Mouse (Mus musculus) forebrain, embryonic 14.5 days (tissue): ENCODE measurements around the gene Acrbp. TPM values are rescaled to one million over a fixed set of nuclear protein-coding genes. Genes with fewer than 3 reads are reported as not detected.

Experiments
- ATAC-seq: fragments of 200-750 bp; cut with Nextera tagmentation; 2 replicates; pipeline ENCODE4 v1.8.0; 2017; ENCODE audit warnings: mild to moderate bottlenecking, moderate library complexity
- DNase-seq: peaks from one replicate; pipeline ENCODE4 v3.0.0-alpha.2; 2015; ENCODE audit warnings: low spot score
- H3K27ac ChIP-seq: fragments of 300-500 bp; sonication (generic); 2 replicates; pipeline ENCODE4 v1.5.1; 2014; ENCODE audit warnings: low read depth, mild to moderate bottlenecking, control low read depth, low read length, moderate library complexity
- H3K27me3 ChIP-seq: fragments of 300-500 bp; sonication (generic); replicated peaks from 2 replicates; pipeline ENCODE4 v1.6.1; 2014; ENCODE audit warnings: low read length, control low read depth, mixed read lengths; ENCODE audit not compliant: control insufficient read depth, insufficient read depth
- H3K36me3 ChIP-seq: fragments of 300-500 bp; sonication (generic); 2 replicates; pipeline ENCODE4 v1.6.1; 2014; ENCODE audit warnings: low read length, control low read depth; ENCODE audit not compliant: control insufficient read depth, insufficient read depth
- H3K4me1 ChIP-seq: fragments of 300-500 bp; sonication (generic); 2 replicates; pipeline ENCODE4 v1.6.1; 2014; ENCODE audit warnings: antibody characterized with exemption, low read length, control low read depth; ENCODE audit not compliant: control insufficient read depth, insufficient read depth
- H3K4me2 ChIP-seq: fragments of 300-500 bp; sonication (generic); 2 replicates; pipeline ENCODE4 v1.6.1; 2014; ENCODE audit warnings: mild to moderate bottlenecking, control low read depth, low read length
- H3K4me3 ChIP-seq: fragments of 300-500 bp; sonication (generic); 2 replicates; pipeline ENCODE4 v1.5.1; 2014; ENCODE audit warnings: low read depth, low read length, control low read depth
- H3K9ac ChIP-seq: fragments of 300-500 bp; sonication (generic); 2 replicates; pipeline ENCODE4 v1.6.1; 2014; ENCODE audit warnings: mild to moderate bottlenecking, low read length, control low read depth, moderate library complexity
- H3K9me3 ChIP-seq: fragments of 300-500 bp; sonication (generic); replicated peaks from 2 replicates; pipeline ENCODE4 v1.6.1; 2016; ENCODE audit warnings: low read length, control low read depth, mixed read lengths; ENCODE audit not compliant: control insufficient read depth
- WGBS: fragments of 180-500 bp; shearing (Covaris S2); extraction: QIAGEN DNeasy Blood & Tissue Kit; methylation state at CpG from one replicate; pipeline ENCODE4 v1.1.7; 2014; 5-methylcytosine and 5-hydroxymethylcytosine counted together
- polyA plus RNA-seq: library from polyadenylated mRNA; unstranded; fragments of >200 nt; fragmentation: Nextera tagmentation; extraction: Ambion mirVana; gene quantifications from 2 replicates; pipeline ENCODE4 v1.2.1, GENCODE M21; 2014

The Acrbp gene
- polyA plus RNA-seq, 1 experiment from 2014 or later = 10.2 TPM

DNA sequence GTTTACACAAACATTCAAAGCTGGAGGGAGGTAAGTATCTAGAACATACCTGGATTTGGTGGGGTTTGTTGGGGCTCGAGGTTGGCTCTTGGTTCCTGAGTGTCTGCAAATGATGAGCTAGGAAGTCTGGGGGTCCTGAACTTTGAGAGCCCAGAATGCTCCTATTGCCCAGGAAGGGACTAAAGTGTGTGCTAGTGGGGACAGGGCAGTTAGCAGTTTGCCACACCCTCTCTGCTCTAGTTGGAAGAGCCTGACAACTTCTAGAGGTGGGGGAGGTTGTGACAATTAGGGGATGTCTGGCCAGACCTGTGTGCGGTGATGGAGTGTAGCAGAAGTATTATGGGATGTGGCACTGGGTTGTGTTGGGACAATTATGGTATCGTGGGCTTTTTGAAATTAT, 45.4 kb downstream of the Acrbp start:
- 68% methylated on average over 3 of the region's 3 CpGs for WGBS
- Histone ChIP-seq H3K4me1 (peaks cover 32% of the 10 kb centered on the region), H3K4me2 (no peak overlapping the region), H3K9me3 (no peaks in the 10 kb centered on the region), H3K27me3 (no peaks in the 10 kb centered on the region), H3K36me3 (peaks cover 22% of the 10 kb centered on the region), H3K4me3 (no peak overlapping the region), H3K9ac (no peak overlapping the region), H3K27ac (peak overlapping the region; percentile 92; the same call in 1 of the 2 replicates)
- ATAC-seq (no peak), DNase-seq (no peak)

GRCm38 (mm10) chr6:125095391-125096278, 46.1 kb downstream of the Acrbp start, which contains the start of gene Chd4:
TSS of gene Chd4 (plus strand) at chr6:125095981.
- Histone ChIP-seq H3K4me3 (peak within 1 kb of the TSS; percentile 98), H3K4me2 (peak within 1 kb of the TSS; percentile 94), H3K27me3 (no peaks in the 10 kb centered on the region), H3K9me3 (no peaks in the 10 kb centered on the region), H3K9ac (peak within 1 kb of the TSS; percentile 96), H3K36me3 (peaks cover 30% of the 10 kb centered on the region), H3K4me1 (peaks cover 27% of the 10 kb centered on the region), H3K27ac (peak within 1 kb of the TSS; percentile 92)
- ATAC-seq (peak; percentile 78), DNase-seq (peak; percentile 96)
- 2% methylated on average over 36 of the region's 45 CpGs for WGBS

- H3K27me3 ChIP-seq = no peaks in the 10 kb centered on the region
- DNase-seq (no peak), ATAC-seq (no peak)
- H3K9ac ChIP-seq = peak overlapping the region; percentile 96
- peak overlapping the region; percentile 92 for H3K27ac ChIP-seq
- no peaks in the 10 kb centered on the region for H3K9me3 ChIP-seq
- H3K36me3 ChIP-seq = peaks cover 36% of the 10 kb centered on the region
- H3K4me3 ChIP-seq = peak overlapping the region; percentile 98
- peak overlapping the region; percentile 94 for H3K4me2 ChIP-seq
- WGBS = 2% methylated on average over 22 of the region's 32 CpGs
- H3K4me1 ChIP-seq = peaks cover 27% of the 10 kb centered on the region
Measured at GRCm38 (mm10) chr6:125096279-125096596, 46.7 kb downstream of the Acrbp start.

- Histone ChIP-seq H3K4me1 (peaks cover 27% of the 10 kb centered on the region), H3K27ac (peak overlapping the region; percentile 92), H3K9ac (peak overlapping the region; percentile 96), H3K27me3 (no peaks in the 10 kb centered on the region), H3K36me3 (peaks cover 41% of the 10 kb centered on the region), H3K4me3 (peak overlapping the region; percentile 98), H3K4me2 (peak overlapping the region; percentile 94), H3K9me3 (no peaks in the 10 kb centered on the region)
- under 1% methylated on average over 28 of the region's 44 CpGs for WGBS
- peak; percentile 36 for ATAC-seq
- DNase-seq = peak; percentile 51
Measured at GRCm38 (mm10) chr6:125096597-125097345, 47.3 kb downstream of the Acrbp start.

- DNase-seq = peak; percentile 36
- WGBS = 1% methylated on average over 12 of the region's 12 CpGs
- peak; percentile 0; the same call in 1 of the 2 replicates for ATAC-seq
Measured at GRCm38 (mm10) chr6:125097346-125097689, 47.8 kb downstream of the Acrbp start.

DNA sequence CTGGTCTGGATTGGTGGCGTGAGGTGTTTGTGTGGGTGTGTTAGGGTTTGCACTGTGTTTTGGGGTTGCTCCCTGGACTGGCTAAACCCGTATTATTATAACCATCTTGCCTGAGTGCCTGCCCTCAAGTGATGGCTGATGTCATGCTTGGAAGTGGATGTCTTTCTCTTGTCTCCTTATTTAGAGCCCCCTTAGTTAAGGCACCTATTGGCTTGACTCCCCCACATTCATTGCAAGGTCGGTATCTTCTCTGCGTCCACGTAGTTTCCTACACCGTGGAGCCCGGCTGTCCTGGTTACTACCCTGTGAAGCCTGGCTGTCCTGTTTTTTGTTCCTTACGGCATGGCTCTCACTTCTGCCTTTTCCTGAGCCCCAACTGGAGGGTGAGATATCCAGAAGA, 48.5 kb downstream of the Acrbp start:
- DNase-seq (no peak), ATAC-seq (no peak)
- peak overlapping the region; percentile 98 for H3K4me3 ChIP-seq
- H3K9me3 ChIP-seq = no peaks in the 10 kb centered on the region
- H3K36me3 ChIP-seq = peaks cover 53% of the 10 kb centered on the region
- H3K9ac ChIP-seq = peak overlapping the region; percentile 96
- 62% methylated on average over 8 of the region's 8 CpGs for WGBS
- no peaks in the 10 kb centered on the region for H3K27me3 ChIP-seq
- H3K4me1 ChIP-seq = peaks cover 27% of the 10 kb centered on the region
- 0 out of 2 replicates have a peak overlapping the region, but pooled peaks have one; percentile 92 for H3K27ac ChIP-seq
- H3K4me2 ChIP-seq = peak overlapping the region; percentile 94

More at GRCm38 (mm10) chr6:125097346-125097689, 47.8 kb downstream of the Acrbp start:
- Histone ChIP-seq H3K9me3 (no peaks in the 10 kb centered on the region), H3K27ac (peak overlapping the region; percentile 92), H3K27me3 (no peaks in the 10 kb centered on the region), H3K36me3 (peaks cover 47% of the 10 kb centered on the region), H3K4me2 (peak overlapping the region; percentile 94), H3K4me3 (peak overlapping the region; percentile 98), H3K9ac (peak overlapping the region; percentile 96), H3K4me1 (peaks cover 27% of the 10 kb centered on the region)

- peaks cover 27% of the 10 kb centered on the region for H3K4me1 ChIP-seq
- peak overlapping the region; percentile 98 for H3K4me3 ChIP-seq
- H3K9me3 ChIP-seq = no peaks in the 10 kb centered on the region
- ATAC-seq (no peak), DNase-seq (no peak)
- peak overlapping the region; percentile 94 for H3K4me2 ChIP-seq
- 56% methylated on average over 3 of the region's 3 CpGs for WGBS
- H3K27me3 ChIP-seq = no peaks in the 10 kb centered on the region
- peak overlapping the region; percentile 96 for H3K9ac ChIP-seq
- peaks cover 58% of the 10 kb centered on the region for H3K36me3 ChIP-seq
- H3K27ac ChIP-seq = peak overlapping the region; percentile 87; the same call in 1 of the 2 replicates
Measured at GRCm38 (mm10) chr6:125098513-125098912, 49.0 kb downstream of the Acrbp start.

DNA sequence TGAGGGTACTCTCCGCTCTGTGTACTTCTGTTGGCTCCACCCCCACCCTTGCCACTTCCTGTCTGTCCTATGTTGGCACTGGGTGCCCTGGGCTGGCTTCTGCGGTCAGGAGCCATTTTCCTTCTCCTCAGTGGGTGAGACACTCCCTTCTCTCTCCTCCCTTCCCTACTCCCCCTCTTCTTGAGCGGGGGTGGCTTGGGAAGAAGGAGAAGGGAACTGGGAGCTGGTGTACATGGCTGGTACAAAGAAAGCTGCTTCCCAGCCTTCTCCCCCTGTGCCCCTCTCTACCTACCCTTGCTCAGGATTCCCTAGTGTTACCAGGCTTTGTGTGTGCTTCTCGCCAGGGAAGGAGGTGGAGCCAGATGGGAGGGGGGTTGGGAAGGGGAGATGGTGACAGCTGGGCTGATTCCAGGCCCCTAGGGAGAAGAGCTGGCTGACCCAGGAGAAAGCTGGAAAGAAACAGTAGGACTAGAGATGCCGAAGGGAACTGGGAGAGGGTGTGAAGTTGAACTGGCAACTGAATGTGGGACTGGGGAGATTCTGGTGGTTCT, 50.0 kb downstream of the Acrbp start:
- peak overlapping the region; percentile 98 for H3K4me3 ChIP-seq
- H3K4me1 ChIP-seq = peaks cover 27% of the 10 kb centered on the region
- no peaks in the 10 kb centered on the region for H3K27me3 ChIP-seq
- H3K27ac ChIP-seq = peak overlapping the region; percentile 87
- WGBS = 25% methylated on average over 5 of the region's 5 CpGs
- H3K4me2 ChIP-seq = peak overlapping the region; percentile 94
- H3K9ac ChIP-seq = peak overlapping the region; percentile 96
- peaks cover 67% of the 10 kb centered on the region for H3K36me3 ChIP-seq
- ATAC-seq (peak; percentile 19; the same call in 1 of the 2 replicates), DNase-seq (peak; percentile 75)
- H3K9me3 ChIP-seq = no peaks in the 10 kb centered on the region
